Mouse (Mus musculus) E14TG2a.4 (cell line): ENCODE measurements around the gene R3hdml.

Experiments used
- CTCF ChIP-seq: conservative IDR thresholded peaks from 2 replicates; pipeline ENCODE4 v1.5.1; 2014; ENCODE audit warnings: low read length
- NANOG ChIP-seq: IDR thresholded peaks from 2 replicates; pipeline ENCODE4 v1.6.1; 2014; ENCODE audit warnings: borderline replicate concordance, low read length, mixed read lengths
- POU5F1 ChIP-seq: IDR thresholded peaks from 2 replicates; pipeline ENCODE4 v1.6.1; 2014; ENCODE audit warnings: low read length, borderline replicate concordance

- TF ChIP-seq CTCF (peak; percentile 99), POU5F1 (no peak), NANOG (no peak)
These were observed 42.9 kb downstream of the R3hdml start for GRCm38 (mm10) chr2:163534958-163535524.
